Mouse (Mus musculus) E14TG2a.4 (cell line): ENCODE measurements around the gene Palm3.

Experiments
- CTCF ChIP-seq: conservative IDR thresholded peaks from 2 replicates; pipeline ENCODE4 v1.5.1; 2014; ENCODE audit warnings: low read length
- NANOG ChIP-seq: IDR thresholded peaks from 2 replicates; pipeline ENCODE4 v1.6.1; 2014; ENCODE audit warnings: borderline replicate concordance, low read length, mixed read lengths
- POU5F1 ChIP-seq: IDR thresholded peaks from 2 replicates; pipeline ENCODE4 v1.6.1; 2014; ENCODE audit warnings: low read length, borderline replicate concordance

GRCm38 (mm10) chr8:84053229-84053628 lies 32.0 kb downstream of the Palm3 start:
- TF ChIP-seq CTCF (peak; percentile 75), NANOG (no peak), POU5F1 (no peak)
